Mouse (Mus musculus) neural tube, embryonic 11.5 days (tissue): Measurements from ENCODE around the gene Pex7. TPM values are rescaled to one million over a fixed set of nuclear protein-coding genes. Genes with fewer than 3 reads are reported as not detected.

Experiments
- ATAC-seq: fragments of 200-750 bp; cut with Nextera tagmentation; 2 replicates; pipeline ENCODE4 v1.8.0; 2017; ENCODE audit warnings: moderate number of reproducible peaks, mild to moderate bottlenecking, moderate TSS enrichment, moderate library complexity; ENCODE audit not compliant: insufficient read depth, low FRiP score, low TSS enrichment
- DNase-seq: peaks from one replicate; pipeline ENCODE4 v3.0.0-alpha.2; 2015; ENCODE audit warnings: low spot score
- H3K27ac ChIP-seq: fragments of 300-500 bp; sonication (generic); 2 replicates; pipeline ENCODE4 v1.5.1; 2014; ENCODE audit warnings: low read depth, mild to moderate bottlenecking, low read length
- H3K27me3 ChIP-seq: fragments of 300-500 bp; sonication (generic); 2 replicates; pipeline ENCODE4 v1.6.1; 2014; ENCODE audit warnings: mild to moderate bottlenecking, low read length, mixed read lengths; ENCODE audit not compliant: control insufficient read depth, insufficient read depth
- H3K36me3 ChIP-seq: fragments of 300-500 bp; sonication (generic); 2 replicates; pipeline ENCODE4 v1.6.1; 2014; ENCODE audit warnings: mild to moderate bottlenecking, low read length, moderate library complexity, mixed read lengths; ENCODE audit not compliant: control insufficient read depth, insufficient read depth
- H3K4me1 ChIP-seq: fragments of 300-500 bp; sonication (generic); 2 replicates; pipeline ENCODE4 v1.6.1; 2014; ENCODE audit warnings: low read length, mixed read lengths; ENCODE audit not compliant: control insufficient read depth, insufficient read depth
- H3K4me2 ChIP-seq: fragments of 300-500 bp; sonication (generic); 2 replicates; pipeline ENCODE4 v1.6.1; 2014; ENCODE audit warnings: low read depth, mild to moderate bottlenecking, moderate library complexity
- H3K4me3 ChIP-seq: fragments of 300-500 bp; sonication (generic); 2 replicates; pipeline ENCODE4 v1.5.1; 2014; ENCODE audit warnings: low read depth, low read length
- H3K9ac ChIP-seq: fragments of 300-500 bp; sonication (generic); 2 replicates; pipeline ENCODE4 v1.6.1; 2014; ENCODE audit warnings: mild to moderate bottlenecking, low read length
- H3K9me3 ChIP-seq: fragments of 300-500 bp; sonication (generic); 2 replicates; pipeline ENCODE4 v1.6.1; 2016; ENCODE audit warnings: low read length; ENCODE audit not compliant: control insufficient read depth
- WGBS: fragments of 180-500 bp; shearing (Covaris S2); extraction: QIAGEN DNeasy Blood & Tissue Kit; methylation state at CpG from one replicate; pipeline ENCODE4 v1.1.7; 2014; 5-methylcytosine and 5-hydroxymethylcytosine counted together
- polyA plus RNA-seq: library from polyadenylated mRNA; unstranded; fragments of >200 nt; fragmentation: Nextera tagmentation; extraction: Ambion mirVana; gene quantifications from 2 replicates; pipeline ENCODE4 v1.2.1, GENCODE M21; 2014

The Pex7 gene
- polyA plus RNA-seq, 1 experiment from 2014 or later = 29.1 TPM

GRCm38 (mm10) chr10:19818723-19819355, 88.7 kb downstream of the Pex7 start:
- no peak overlapping the region for H3K27ac ChIP-seq
- DNase-seq (no peak), ATAC-seq (no peak)
- no peaks in the 10 kb centered on the region for H3K27me3 ChIP-seq
- no peaks in the 10 kb centered on the region for H3K9me3 ChIP-seq
- no peak overlapping the region for H3K9ac ChIP-seq
- H3K4me3 ChIP-seq = no peak overlapping the region
- H3K4me2 ChIP-seq = no peak overlapping the region
- WGBS = 66% methylated on average over 16 of the region's 16 CpGs
- no peaks in the 10 kb centered on the region for H3K4me1 ChIP-seq
- no peaks in the 10 kb centered on the region for H3K36me3 ChIP-seq

- no peak overlapping the region for H3K27ac ChIP-seq
- no peak overlapping the region for H3K4me2 ChIP-seq
- H3K36me3 ChIP-seq = no peaks in the 10 kb centered on the region
- ATAC-seq (no peak), DNase-seq (peak; percentile 15)
- WGBS = 35% methylated on average over 8 of the region's 8 CpGs
- H3K27me3 ChIP-seq = no peaks in the 10 kb centered on the region
- no peaks in the 10 kb centered on the region for H3K4me1 ChIP-seq
- no peak overlapping the region for H3K4me3 ChIP-seq
- H3K9me3 ChIP-seq = no peaks in the 10 kb centered on the region
- H3K9ac ChIP-seq = no peak overlapping the region
Measured at GRCm38 (mm10) chr10:19815371-19815770, 92.1 kb downstream of the Pex7 start.

GRCm38 (mm10) chr10:19811436-19812172, 95.9 kb downstream of the Pex7 start:
- 69% methylated on average over 9 of the region's 9 CpGs for WGBS
- H3K36me3 ChIP-seq = no peaks in the 10 kb centered on the region
- DNase-seq (peak; percentile 24), ATAC-seq (no peak)
- no peaks in the 10 kb centered on the region for H3K4me1 ChIP-seq
- H3K4me3 ChIP-seq = no peak overlapping the region
- no peaks in the 10 kb centered on the region for H3K27me3 ChIP-seq
- no peak overlapping the region for H3K27ac ChIP-seq
- H3K9ac ChIP-seq = no peak overlapping the region
- no peak overlapping the region for H3K4me2 ChIP-seq
- no peaks in the 10 kb centered on the region for H3K9me3 ChIP-seq

- Histone ChIP-seq H3K9me3 (no peaks in the 10 kb centered on the region), H3K4me1 (no peaks in the 10 kb centered on the region), H3K4me2 (no peak overlapping the region), H3K27ac (no peak overlapping the region), H3K9ac (no peak overlapping the region), H3K36me3 (no peaks in the 10 kb centered on the region), H3K4me3 (no peak overlapping the region), H3K27me3 (no peaks in the 10 kb centered on the region)
- 94% methylated on average over 7 of the region's 7 CpGs for WGBS
- ATAC-seq (no peak), DNase-seq (no peak)
Measured at GRCm38 (mm10) chr10:19804763-19805162, 102.7 kb downstream of the Pex7 start.

Other genes with a start within 250 kb of the Pex7 start
- not detected in 2 replicates for gene Il20ra, start 195.1 kb downstream of the Pex7 start, polyA plus RNA-seq
- gene Slc35d3, start 56.2 kb downstream of the Pex7 start, polyA plus RNA-seq = 0.66 and 0.78 TPM in 2 replicates
- gene Map3k5, start 26.8 kb upstream of the Pex7 start, polyA plus RNA-seq = 0.85 and 1.4 TPM in 2 replicates
- 5.2 and 5.4 TPM in 2 replicates for gene Map7, start 240.8 kb upstream of the Pex7 start, polyA plus RNA-seq